Mouse (Mus musculus): ENCODE measurements around the gene Gm13289.
A peak's percentile ranks its signal among the peaks of the same experiment; 100 is the strongest.
"Not testable (repeated sequence)": the region's sequence is repeated elsewhere in the genome, so short reads cannot be mapped to it uniquely, and the experiment has no call there.

Gm13289 gene

DNA sequence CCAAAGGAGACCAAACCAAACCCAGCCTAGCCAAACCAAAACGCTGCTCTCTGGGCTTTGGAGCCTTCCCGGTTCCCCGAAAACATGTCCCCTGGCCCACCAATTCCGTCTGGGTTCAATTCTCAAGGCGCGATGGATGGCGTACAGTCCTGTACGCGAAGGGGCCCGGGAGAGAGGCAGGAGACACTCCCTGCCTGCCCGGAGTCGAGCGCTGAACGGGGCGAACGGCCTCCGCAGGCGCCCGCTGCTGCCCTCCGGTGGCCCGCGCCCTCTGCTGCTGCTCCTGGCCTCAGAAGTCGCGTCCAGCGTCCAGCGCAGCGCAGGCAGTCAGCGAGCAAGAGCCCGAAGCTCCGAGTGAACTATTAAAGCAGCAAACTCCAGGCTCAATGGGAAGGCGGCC lies 5.6 kb downstream of the Gm13289 start:
- DNase-seq (ENCODE audit: low spot score), result not testable (repeated sequence)

DNA sequence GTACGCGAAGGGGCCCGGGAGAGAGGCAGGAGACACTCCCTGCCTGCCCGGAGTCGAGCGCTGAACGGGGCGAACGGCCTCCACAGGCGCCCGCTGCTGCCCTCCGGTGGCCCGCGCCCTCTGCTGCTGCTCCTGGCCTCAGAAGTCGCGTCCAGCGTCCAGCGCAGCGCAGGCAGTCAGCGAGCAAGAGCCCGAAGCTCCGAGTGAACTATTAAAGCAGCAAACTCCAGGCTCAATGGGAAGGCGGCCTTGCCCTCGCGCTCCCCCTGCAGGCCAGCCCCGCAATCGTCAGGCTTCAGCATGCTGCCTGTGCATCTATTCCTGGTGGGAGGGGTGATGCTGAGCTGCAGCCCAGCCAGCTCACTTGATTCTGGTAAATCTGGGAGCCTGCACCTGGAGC lies 8.7 kb downstream of the Gm13289 start, which contains the start of gene Gm13276:
Gene Gm13276 (plus strand): TSS at position 301 of the 400 bp plus-strand sequence.
- not testable (repeated sequence) for DNase-seq (ENCODE audit: low spot score)

DNA sequence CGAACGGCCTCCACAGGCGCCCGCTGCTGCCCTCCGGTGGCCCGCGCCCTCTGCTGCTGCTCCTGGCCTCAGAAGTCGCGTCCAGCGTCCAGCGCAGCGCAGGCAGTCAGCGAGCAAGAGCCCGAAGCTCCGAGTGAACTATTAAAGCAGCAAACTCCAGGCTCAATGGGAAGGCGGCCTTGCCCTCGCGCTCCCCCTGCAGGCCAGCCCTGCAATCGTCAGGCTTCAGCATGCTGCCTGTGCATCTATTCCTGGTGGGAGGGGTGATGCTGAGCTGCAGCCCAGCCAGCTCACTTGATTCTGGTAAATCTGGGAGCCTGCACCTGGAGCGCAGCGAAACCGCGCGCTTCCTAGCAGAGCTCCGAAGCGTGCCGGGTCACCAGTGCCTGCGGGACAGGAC lies 11.7 kb downstream of the Gm13289 start, which contains the start of gene Gm13277:
Gene Gm13277 (plus strand): TSS at position 231 of the 400 bp plus-strand sequence.
- peak; percentile 77 for DNase-seq (ENCODE audit: low spot score)

DNA sequence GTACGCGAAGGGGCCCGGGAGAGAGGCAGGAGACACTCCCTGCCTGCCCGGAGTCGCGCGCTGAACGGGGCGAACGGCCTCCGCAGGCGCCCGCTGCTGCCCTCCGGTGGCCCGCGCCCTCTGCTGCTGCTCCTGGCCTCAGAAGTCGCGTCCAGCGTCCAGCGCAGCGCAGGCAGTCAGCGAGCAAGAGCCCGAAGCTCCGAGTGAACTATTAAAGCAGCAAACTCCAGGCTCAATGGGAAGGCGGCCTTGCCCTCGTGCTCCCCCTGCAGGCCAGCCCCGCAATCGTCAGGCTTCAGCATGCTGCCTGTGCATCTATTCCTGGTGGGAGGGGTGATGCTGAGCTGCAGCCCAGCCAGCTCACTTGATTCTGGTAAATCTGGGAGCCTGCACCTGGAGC lies 14.5 kb downstream of the Gm13289 start, which contains the start of gene Gm13278:
Gene Gm13278 (plus strand): TSS at position 301 of the 400 bp plus-strand sequence.
- DNase-seq (ENCODE audit: low spot score), result not testable (repeated sequence)

DNA sequence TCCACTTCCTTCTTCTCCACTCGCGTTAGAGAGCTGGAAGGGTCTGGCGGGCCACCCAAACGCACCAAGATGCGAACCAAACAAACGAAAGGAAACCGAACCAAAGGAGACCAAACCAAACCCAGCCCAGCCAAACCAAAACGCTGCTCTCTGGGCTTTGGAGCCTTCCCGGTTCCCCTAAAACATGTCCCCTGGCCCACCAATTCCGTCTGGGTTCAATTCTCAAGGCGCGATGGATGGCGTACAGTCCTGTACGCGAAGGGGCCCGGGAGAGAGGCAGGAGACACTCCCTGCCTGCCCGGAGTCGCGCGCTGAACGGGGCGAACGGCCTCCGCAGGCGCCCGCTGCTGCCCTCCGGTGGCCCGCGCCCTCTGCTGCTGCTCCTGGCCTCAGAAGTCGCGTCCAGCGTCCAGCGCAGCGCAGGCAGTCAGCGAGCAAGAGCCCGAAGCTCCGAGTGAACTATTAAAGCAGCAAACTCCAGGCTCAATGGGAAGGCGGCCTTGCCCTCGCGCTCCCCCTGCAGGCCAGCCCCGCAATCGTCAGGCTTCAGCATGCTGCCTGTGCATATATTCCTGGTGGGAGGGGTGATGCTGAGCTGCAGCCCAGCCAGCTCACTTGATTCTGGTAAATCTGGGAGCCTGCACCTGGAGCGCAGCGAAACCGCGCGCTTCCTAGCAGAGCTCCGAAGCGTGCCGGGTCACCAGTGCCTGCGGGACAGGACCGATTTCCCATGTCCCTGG lies 17.4 kb downstream of the Gm13289 start, which contains the start of gene Gm13275:
Gene Gm13275 (plus strand): TSS at position 552 of the 740 bp plus-strand sequence.
- DNase-seq (ENCODE audit: low spot score), result peak; percentile 38

DNA sequence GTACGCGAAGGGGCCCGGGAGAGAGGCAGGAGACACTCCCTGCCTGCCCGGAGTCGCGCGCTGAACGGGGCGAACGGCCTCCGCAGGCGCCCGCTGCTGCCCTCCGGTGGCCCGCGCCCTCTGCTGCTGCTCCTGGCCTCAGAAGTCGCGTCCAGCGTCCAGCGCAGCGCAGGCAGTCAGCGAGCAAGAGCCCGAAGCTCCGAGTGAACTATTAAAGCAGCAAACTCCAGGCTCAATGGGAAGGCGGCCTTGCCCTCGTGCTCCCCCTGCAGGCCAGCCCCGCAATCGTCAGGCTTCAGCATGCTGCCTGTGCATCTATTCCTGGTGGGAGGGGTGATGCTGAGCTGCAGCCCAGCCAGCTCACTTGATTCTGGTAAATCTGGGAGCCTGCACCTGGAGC lies 20.4 kb downstream of the Gm13289 start, which contains the start of gene Gm13279:
Gene Gm13279 (plus strand): TSS at position 301 of the 400 bp plus-strand sequence.
- not testable (repeated sequence) for DNase-seq (ENCODE audit: low spot score)

DNA sequence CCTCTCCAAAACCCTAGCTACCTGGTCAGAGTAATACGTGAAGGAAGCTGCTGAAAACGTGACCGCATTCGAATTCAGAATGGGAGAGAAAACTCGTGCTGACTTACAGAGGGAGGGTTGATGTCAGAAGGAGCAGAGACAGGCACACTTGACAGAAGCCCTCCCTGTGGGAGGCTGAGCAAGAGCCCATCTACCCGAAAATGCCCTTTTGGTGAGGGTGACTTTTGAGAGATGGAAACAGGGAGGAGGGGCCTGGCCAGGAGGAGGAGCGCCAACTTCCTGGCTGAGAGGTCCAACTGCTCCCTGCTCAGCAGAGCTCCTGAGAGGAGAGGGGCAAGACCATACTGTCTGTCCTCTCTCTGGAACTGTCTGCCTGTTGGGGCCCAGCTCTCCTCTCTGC lies 22.6 kb downstream of the Gm13289 start, which contains the start of gene Gm13285:
Gene Gm13285 (plus strand): TSS at position 301 of the 400 bp plus-strand sequence.
- DNase-seq (ENCODE audit: low spot score), result not testable (repeated sequence)

DNA sequence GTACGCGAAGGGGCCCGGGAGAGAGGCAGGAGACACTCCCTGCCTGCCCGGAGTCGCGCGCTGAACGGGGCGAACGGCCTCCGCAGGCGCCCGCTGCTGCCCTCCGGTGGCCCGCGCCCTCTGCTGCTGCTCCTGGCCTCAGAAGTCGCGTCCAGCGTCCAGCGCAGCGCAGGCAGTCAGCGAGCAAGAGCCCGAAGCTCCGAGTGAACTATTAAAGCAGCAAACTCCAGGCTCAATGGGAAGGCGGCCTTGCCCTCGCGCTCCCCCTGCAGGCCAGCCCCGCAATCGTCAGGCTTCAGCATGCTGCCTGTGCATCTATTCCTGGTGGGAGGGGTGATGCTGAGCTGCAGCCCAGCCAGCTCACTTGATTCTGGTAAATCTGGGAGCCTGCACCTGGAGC lies 26.2 kb downstream of the Gm13289 start, which contains the start of gene Gm13287:
Gene Gm13287 (plus strand): TSS at position 301 of the 400 bp plus-strand sequence.
- not testable (repeated sequence) for DNase-seq (ENCODE audit: low spot score)

DNA sequence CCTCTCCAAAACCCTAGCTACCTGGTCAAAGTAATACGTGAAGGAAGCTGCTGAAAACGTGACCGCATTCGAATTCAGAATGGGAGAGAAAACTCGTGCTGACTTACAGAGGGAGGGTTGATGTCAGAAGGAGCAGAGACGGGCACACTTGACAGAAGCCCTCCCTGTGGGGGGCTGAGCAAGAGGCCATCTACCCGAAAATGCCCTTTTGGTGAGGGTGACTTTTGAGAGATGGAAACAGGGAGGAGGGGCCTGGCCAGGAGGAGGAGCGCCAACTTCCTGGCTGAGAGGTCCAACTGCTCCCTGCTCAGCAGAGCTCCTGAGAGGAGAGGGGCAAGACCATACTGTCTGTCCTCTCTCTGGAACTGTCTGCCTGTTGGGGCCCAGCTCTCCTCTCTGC lies 28.5 kb downstream of the Gm13289 start, which contains the start of gene Gm13288:
Gene Gm13288 (plus strand): TSS at position 301 of the 400 bp plus-strand sequence.
- DNase-seq (ENCODE audit: low spot score), result not testable (repeated sequence)

DNA sequence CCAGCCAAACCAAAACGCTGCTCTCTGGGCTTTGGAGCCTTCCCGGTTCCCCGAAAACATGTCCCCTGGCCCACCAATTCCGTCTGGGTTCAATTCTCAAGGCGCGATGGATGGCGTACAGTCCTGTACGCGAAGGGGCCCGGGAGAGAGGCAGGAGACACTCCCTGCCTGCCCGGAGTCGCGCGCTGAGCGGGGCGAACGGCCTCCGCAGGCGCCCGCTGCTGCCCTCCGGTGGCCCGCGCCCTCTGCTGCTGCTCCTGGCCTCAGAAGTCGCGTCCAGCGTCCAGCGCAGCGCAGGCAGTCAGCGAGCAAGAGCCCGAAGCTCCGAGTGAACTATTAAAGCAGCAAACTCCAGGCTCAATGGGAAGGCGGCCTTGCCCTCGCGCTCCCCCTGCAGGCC lies 29.0 kb downstream of the Gm13289 start:
- peak; percentile 6 for DNase-seq (ENCODE audit: low spot score)

DNA sequence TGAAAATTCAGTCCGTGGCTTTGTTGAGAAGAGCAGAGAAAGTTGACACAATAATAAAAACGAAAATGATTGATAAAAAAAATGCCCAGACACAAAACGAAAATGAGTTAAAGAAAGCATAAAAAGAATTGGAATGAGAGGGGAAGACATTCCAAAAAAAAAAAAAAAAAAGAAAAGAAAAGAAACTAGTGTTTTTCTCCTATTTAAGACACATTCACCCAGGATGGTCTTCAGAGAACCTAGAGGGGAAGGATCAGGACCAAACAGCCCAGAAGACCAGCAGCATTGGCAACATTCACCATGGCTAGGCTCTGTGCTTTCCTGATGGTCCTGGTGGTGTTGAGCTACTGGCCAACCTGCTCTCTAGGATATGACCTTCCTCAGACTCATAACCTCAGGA lies 39.2 kb downstream of the Gm13289 start, which contains the start of gene Ifna7:
Gene Ifna7 (plus strand): TSS at position 301 of the 400 bp plus-strand sequence.
- no peak for DNase-seq (ENCODE audit: low spot score)

DNA sequence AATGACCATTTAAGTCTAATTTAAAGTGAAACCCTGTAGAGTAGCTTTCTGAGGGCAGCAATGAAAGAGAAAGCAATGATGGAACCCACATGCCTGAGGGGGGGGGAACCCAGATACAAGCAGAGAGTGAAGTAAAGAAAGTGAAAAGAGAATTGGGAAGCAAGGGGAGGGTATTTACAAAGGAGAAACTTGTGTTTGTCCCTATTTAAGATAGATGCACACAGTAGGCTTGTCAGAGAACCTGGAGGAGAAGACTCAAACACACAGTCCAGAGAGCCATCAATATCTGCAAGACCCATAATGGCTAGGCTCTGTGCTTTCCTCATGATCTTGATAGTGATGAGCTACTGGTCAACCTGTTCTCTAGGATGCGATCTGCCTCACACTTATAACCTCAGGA lies 42.9 kb downstream of the Gm13289 start, which contains the start of gene Ifna11:
Gene Ifna11 (plus strand): TSS at position 301 of the 400 bp plus-strand sequence.
- DNase-seq (ENCODE audit: low spot score), result no peak

DNA sequence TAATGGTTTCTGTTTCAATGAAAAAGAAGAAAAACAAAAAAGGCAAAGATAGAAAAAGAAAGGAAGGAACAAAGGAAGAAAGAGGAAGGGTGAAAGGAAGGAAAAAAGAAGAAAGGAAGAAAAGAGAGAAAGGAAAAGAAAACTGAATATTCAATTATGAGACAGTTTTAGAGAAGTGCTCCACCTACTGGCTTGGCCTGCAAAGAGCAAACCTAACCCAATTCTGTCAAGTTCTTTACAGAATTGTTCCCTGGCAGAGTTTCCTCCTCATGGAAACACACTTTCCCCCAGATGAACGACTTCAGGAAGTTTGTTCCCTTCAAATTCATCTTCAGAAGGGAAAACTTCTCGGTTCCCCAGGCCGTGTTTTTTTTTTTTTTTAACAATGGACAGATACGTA lies 46.3 kb downstream of the Gm13289 start:
- peak; percentile 1 for DNase-seq (ENCODE audit: low spot score)

Data from lung, postnatal 25 days (tissue).